Mouse (Mus musculus) fat pad, adult 2 months (tissue): ENCODE data around the gene BC003965.
"Not testable (repeated sequence)": the region's sequence is repeated elsewhere in the genome, so short reads cannot be mapped to it uniquely, and the experiment has no call there.

Experiments
- DNase-seq: peaks from one replicate; pipeline ENCODE4 v3.0.0-alpha.2; 2011; ENCODE audit warnings: low read depth, low spot score; ENCODE audit errors: extremely low read depth

The BC003965 gene

GRCm38 (mm10) chr17:25218967-25219366 lies 34.6 kb downstream of the BC003965 start:
- DNase-seq, result no peak

GRCm38 (mm10) chr17:25219492-25220295 lies 35.3 kb downstream of the BC003965 start:
- no peak for DNase-seq

GRCm38 (mm10) chr17:25220746-25221145 lies 36.4 kb downstream of the BC003965 start:
- no peak for DNase-seq

- no peak for DNase-seq
These were observed 37.6 kb downstream of the BC003965 start for GRCm38 (mm10) chr17:25221821-25222503.

- DNase-seq, result not testable (repeated sequence)
These were observed 38.2 kb downstream of the BC003965 start for GRCm38 (mm10) chr17:25222504-25222940.

- no peak for DNase-seq
These were observed 38.7 kb downstream of the BC003965 start for GRCm38 (mm10) chr17:25222951-25223601.

GRCm38 (mm10) chr17:25224586-25225222 lies 40.4 kb downstream of the BC003965 start:
- no peak for DNase-seq

GRCm38 (mm10) chr17:25225659-25226058 lies 41.3 kb downstream of the BC003965 start:
- DNase-seq, result no peak

- no peak for DNase-seq
These were observed 43.6 kb downstream of the BC003965 start for GRCm38 (mm10) chr17:25227991-25228390.

- DNase-seq, result not testable (repeated sequence)
These were observed 45.8 kb downstream of the BC003965 start for GRCm38 (mm10) chr17:25230014-25230655.

- DNase-seq, result no peak
These were observed 46.3 kb downstream of the BC003965 start for GRCm38 (mm10) chr17:25230700-25231099.

- DNase-seq, result not testable (repeated sequence)
These were observed 47.3 kb downstream of the BC003965 start for GRCm38 (mm10) chr17:25231621-25232020.

- DNase-seq, result no peak
These were observed 51.3 kb downstream of the BC003965 start for GRCm38 (mm10) chr17:25235635-25236034.
